Mouse (Mus musculus): Measurements from ENCODE around the gene Fchsd2. TPM values are rescaled to one million over a fixed set of nuclear protein-coding genes. Genes with fewer than 3 reads are reported as not detected.
"Not testable (repeated sequence)": the region's sequence is repeated elsewhere in the genome, so short reads cannot be mapped to it uniquely, and the experiment has no call there.

The Fchsd2 gene
- polyA plus RNA-seq, 1 experiment from 2014 or later: 21.9 TPM

GRCm38 (mm10) chr7:101154883-101155282 is 62.2 kb downstream of the Fchsd2 start:
- ATAC-seq (ENCODE audit: insufficient number of reproducible peaks, low FRiP score, low TSS enrichment, low read depth); H3K4me3 ChIP-seq (replicated peaks); H3K27me3 ChIP-seq; H3K36me3 ChIP-seq; H3K27ac ChIP-seq (replicated peaks); H3K9ac ChIP-seq; H3K4me2 ChIP-seq (replicated peaks); H3K4me1 ChIP-seq; H3K9me3 ChIP-seq (replicated peaks): not testable (repeated sequence)
- 96% methylated on average over 15 of the region's 15 CpGs for whole genome bisulfite sequencing

- Histone ChIP-seq H3K4me3 (replicated peaks) (no peak overlapping the region), H3K27me3 (no peaks in the 10 kb centered on the region), H3K9me3 (replicated peaks) (no peaks in the 10 kb centered on the region), H3K36me3 (no peaks in the 10 kb centered on the region), H3K9ac (no peak overlapping the region), H3K4me1 (0 out of 2 replicates have a peak, but pooled peaks cover 2% of the 10 kb centered on the region), H3K27ac (replicated peaks) (no peak overlapping the region), H3K4me2 (replicated peaks) (no peak overlapping the region)
- no peak for ATAC-seq (ENCODE audit: insufficient number of reproducible peaks, low FRiP score, low TSS enrichment, low read depth)
- WGBS: 94% methylated on average over 3 of the region's 3 CpGs
Observed at GRCm38 (mm10) chr7:101155284-101155683, 62.6 kb downstream of the Fchsd2 start.

GRCm38 (mm10) chr7:101160266-101160665 is 67.6 kb downstream of the Fchsd2 start:
- WGBS: 56% methylated on average over 2 of the region's 2 CpGs
- Histone ChIP-seq H3K4me2 (replicated peaks) (no peak overlapping the region), H3K27ac (replicated peaks) (no peak overlapping the region), H3K27me3 (no peaks in the 10 kb centered on the region), H3K9me3 (replicated peaks) (no peaks in the 10 kb centered on the region), H3K36me3 (no peaks in the 10 kb centered on the region), H3K9ac (no peak overlapping the region), H3K4me3 (replicated peaks) (no peak overlapping the region), H3K4me1 (0 out of 2 replicates have a peak, but pooled peaks cover under 1% of the 10 kb centered on the region)
- no peak for ATAC-seq (ENCODE audit: insufficient number of reproducible peaks, low FRiP score, low TSS enrichment, low read depth)

GRCm38 (mm10) chr7:101162781-101163180 is 70.1 kb downstream of the Fchsd2 start:
- H3K27ac ChIP-seq (replicated peaks): no peak overlapping the region
- H3K9me3 ChIP-seq (replicated peaks): no peaks in the 10 kb centered on the region
- no peaks in the 10 kb centered on the region for H3K4me1 ChIP-seq
- WGBS: 83% methylated on average over 1 of the region's 1 CpGs
- H3K27me3 ChIP-seq: no peaks in the 10 kb centered on the region
- no peaks in the 10 kb centered on the region for H3K36me3 ChIP-seq
- no peak overlapping the region for H3K9ac ChIP-seq
- no peak overlapping the region for H3K4me2 ChIP-seq (replicated peaks)
- H3K4me3 ChIP-seq (replicated peaks): no peak overlapping the region
- no peak for ATAC-seq (ENCODE audit: insufficient number of reproducible peaks, low FRiP score, low TSS enrichment, low read depth)

- H3K4me1 ChIP-seq: no peaks in the 10 kb centered on the region
- H3K9ac ChIP-seq: no peak overlapping the region
- WGBS: 73% methylated on average over 4 of the region's 4 CpGs
- ATAC-seq (ENCODE audit: insufficient number of reproducible peaks, low FRiP score, low TSS enrichment, low read depth): no peak
- no peaks in the 10 kb centered on the region for H3K27me3 ChIP-seq
- no peak overlapping the region for H3K4me3 ChIP-seq (replicated peaks)
- H3K27ac ChIP-seq (replicated peaks): no peak overlapping the region
- H3K9me3 ChIP-seq (replicated peaks): no peaks in the 10 kb centered on the region
- no peaks in the 10 kb centered on the region for H3K36me3 ChIP-seq
- no peak overlapping the region for H3K4me2 ChIP-seq (replicated peaks)
Observed at GRCm38 (mm10) chr7:101163878-101164277, 71.2 kb downstream of the Fchsd2 start.

GRCm38 (mm10) chr7:101166568-101166967 is 73.9 kb downstream of the Fchsd2 start:
- H3K4me2 ChIP-seq (replicated peaks): no peak overlapping the region
- H3K36me3 ChIP-seq: no peaks in the 10 kb centered on the region
- no peak for ATAC-seq (ENCODE audit: insufficient number of reproducible peaks, low FRiP score, low TSS enrichment, low read depth)
- no peak overlapping the region for H3K27ac ChIP-seq (replicated peaks)
- H3K4me3 ChIP-seq (replicated peaks): no peak overlapping the region
- no peaks in the 10 kb centered on the region for H3K9me3 ChIP-seq (replicated peaks)
- no peaks in the 10 kb centered on the region for H3K27me3 ChIP-seq
- no peaks in the 10 kb centered on the region for H3K4me1 ChIP-seq
- H3K9ac ChIP-seq: no peak overlapping the region
- 22% methylated on average over 2 of the region's 2 CpGs for WGBS

GRCm38 (mm10) chr7:101170482-101170881 is 77.8 kb downstream of the Fchsd2 start:
- H3K27ac ChIP-seq (replicated peaks): no peak overlapping the region
- no peak overlapping the region for H3K4me2 ChIP-seq (replicated peaks)
- H3K4me3 ChIP-seq (replicated peaks): no peak overlapping the region
- no peak overlapping the region for H3K9ac ChIP-seq
- no peaks in the 10 kb centered on the region for H3K4me1 ChIP-seq
- no peaks in the 10 kb centered on the region for H3K9me3 ChIP-seq (replicated peaks)
- no peak for ATAC-seq (ENCODE audit: insufficient number of reproducible peaks, low FRiP score, low TSS enrichment, low read depth)
- H3K27me3 ChIP-seq: no peaks in the 10 kb centered on the region
- 44% methylated on average over 3 of the region's 3 CpGs for WGBS
- no peaks in the 10 kb centered on the region for H3K36me3 ChIP-seq

GRCm38 (mm10) chr7:101171002-101171401 is 78.3 kb downstream of the Fchsd2 start:
- Histone ChIP-seq H3K9ac (no peak overlapping the region), H3K27me3 (no peaks in the 10 kb centered on the region), H3K4me2 (replicated peaks) (no peak overlapping the region), H3K4me3 (replicated peaks) (no peak overlapping the region), H3K36me3 (no peaks in the 10 kb centered on the region), H3K27ac (replicated peaks) (no peak overlapping the region), H3K9me3 (replicated peaks) (no peaks in the 10 kb centered on the region), H3K4me1 (no peaks in the 10 kb centered on the region)
- no peak for ATAC-seq (ENCODE audit: insufficient number of reproducible peaks, low FRiP score, low TSS enrichment, low read depth)
- WGBS: 94% methylated on average over 1 of the region's 1 CpGs

- WGBS: 82% methylated on average over 3 of the region's 3 CpGs
- no peak overlapping the region for H3K27ac ChIP-seq (replicated peaks)
- no peaks in the 10 kb centered on the region for H3K9me3 ChIP-seq (replicated peaks)
- no peak overlapping the region for H3K9ac ChIP-seq
- H3K4me3 ChIP-seq (replicated peaks): no peak overlapping the region
- H3K4me1 ChIP-seq: no peaks in the 10 kb centered on the region
- no peaks in the 10 kb centered on the region for H3K36me3 ChIP-seq
- no peak for ATAC-seq (ENCODE audit: insufficient number of reproducible peaks, low FRiP score, low TSS enrichment, low read depth)
- no peaks in the 10 kb centered on the region for H3K27me3 ChIP-seq
- no peak overlapping the region for H3K4me2 ChIP-seq (replicated peaks)
Observed at GRCm38 (mm10) chr7:101173331-101173730, 80.7 kb downstream of the Fchsd2 start.

- Histone ChIP-seq H3K27ac (replicated peaks) (no peak overlapping the region), H3K36me3 (no peaks in the 10 kb centered on the region), H3K27me3 (no peaks in the 10 kb centered on the region), H3K4me2 (replicated peaks) (no peak overlapping the region), H3K9ac (no peak overlapping the region), H3K4me3 (replicated peaks) (no peak overlapping the region), H3K4me1 (no peaks in the 10 kb centered on the region), H3K9me3 (replicated peaks) (no peaks in the 10 kb centered on the region)
- 79% methylated on average over 2 of the region's 2 CpGs for WGBS
- ATAC-seq (ENCODE audit: insufficient number of reproducible peaks, low FRiP score, low TSS enrichment, low read depth): no peak
Observed at GRCm38 (mm10) chr7:101178751-101179150, 86.1 kb downstream of the Fchsd2 start.

- Histone ChIP-seq H3K9me3 (replicated peaks) (no peaks in the 10 kb centered on the region), H3K4me2 (replicated peaks) (no peak overlapping the region), H3K4me1 (no peaks in the 10 kb centered on the region), H3K27ac (replicated peaks) (no peak overlapping the region), H3K4me3 (replicated peaks) (no peak overlapping the region), H3K27me3 (no peaks in the 10 kb centered on the region), H3K36me3 (peaks cover 6% of the 10 kb centered on the region; the same call in 1 of the 2 replicates), H3K9ac (no peak overlapping the region)
- WGBS: 79% methylated on average over 3 of the region's 3 CpGs
- no peak for ATAC-seq (ENCODE audit: insufficient number of reproducible peaks, low FRiP score, low TSS enrichment, low read depth)
Observed at GRCm38 (mm10) chr7:101191326-101191969, 98.8 kb downstream of the Fchsd2 start.

- Histone ChIP-seq H3K4me2 (replicated peaks) (no peak overlapping the region), H3K36me3 (no peaks in the 10 kb centered on the region), H3K4me1 (no peaks in the 10 kb centered on the region), H3K9me3 (replicated peaks) (no peaks in the 10 kb centered on the region), H3K4me3 (replicated peaks) (no peak overlapping the region), H3K27ac (replicated peaks) (no peak overlapping the region), H3K27me3 (no peaks in the 10 kb centered on the region), H3K9ac (no peak overlapping the region)
- ATAC-seq (ENCODE audit: insufficient number of reproducible peaks, low FRiP score, low TSS enrichment, low read depth): no peak
- WGBS: 90% methylated on average over 1 of the region's 1 CpGs
Observed at GRCm38 (mm10) chr7:101210826-101211225, 118.2 kb downstream of the Fchsd2 start.

Measured in embryonic facial prominence, embryonic 15.5 days (tissue).